Mouse (Mus musculus) MEL (cell line): Measurements from ENCODE around the gene Abhd12b. TPM values are rescaled to one million over a fixed set of nuclear protein-coding genes. Genes with fewer than 3 reads are reported as not detected.

Experiments used
- DNase-seq: peaks from one replicate; pipeline ENCODE4 v3.0.0; 2011; ENCODE audit warnings: low read depth, low spot score
- H3K27ac ChIP-seq: 2 replicates; pipeline ENCODE4 v1.5.1; 2012; ENCODE audit warnings: low read depth, mild to moderate bottlenecking, control low read depth, low read length, moderate library complexity; ENCODE audit not compliant: control insufficient read depth
- H3K27me3 ChIP-seq, 2 experiments: fragments of 150-350 bp in 1 of 2; sonication (generic) in 1 of 2; 2 replicates each; pipeline ENCODE4 v1.6.1; 2012; ENCODE audit warnings: low read length in 2 of 2, mild to moderate bottlenecking in 2 of 2, improper control_type of control experiment in 1 of 2, moderate library complexity in 1 of 2; ENCODE audit not compliant: insufficient read depth in 2 of 2, control insufficient read depth in 1 of 2
- H3K36me3 ChIP-seq, 2 experiments: 2 replicates each; pipeline ENCODE4 v1.6.1; 2012 to 2014; ENCODE audit warnings: low read length in 2 of 2, improper control_type of control experiment in 1 of 2, inconsistent platforms in 1 of 2, mild to moderate bottlenecking in 1 of 2; ENCODE audit not compliant: insufficient read depth in 2 of 2, control insufficient read depth in 1 of 2
- H3K4me1 ChIP-seq, 2 experiments: fragments of 150-350 bp in 1 of 2; sonication (generic) in 1 of 2; 2 replicates each; pipeline ENCODE4 v1.6.1; 2012; ENCODE audit warnings: low read length in 2 of 2, improper control_type of control experiment in 1 of 2, mild to moderate bottlenecking in 1 of 2; ENCODE audit not compliant: insufficient read depth in 2 of 2, control insufficient read depth in 1 of 2
- H3K4me3 ChIP-seq, 2 experiments: fragments of 150-350 bp in 1 of 2; sonication (generic) in 1 of 2; 2 replicates each; pipeline ENCODE4 v1.5.1; 2012; ENCODE audit warnings: low read depth in 2 of 2, low read length in 2 of 2, mild to moderate bottlenecking in 2 of 2, moderate library complexity in 2 of 2, control low read depth in 1 of 2, improper control_type of control experiment in 1 of 2; ENCODE audit not compliant: control insufficient read depth in 1 of 2, insufficient read depth in 1 of 2
- H3K79me2 ChIP-seq: 2 replicates; pipeline ENCODE4 v1.6.1; 2012; ENCODE audit warnings: mild to moderate bottlenecking, low read length, moderate library complexity; ENCODE audit not compliant: control insufficient read depth, poor library complexity, insufficient read depth
- H3K9ac ChIP-seq: 2 replicates; pipeline ENCODE4 v1.6.1; 2012; ENCODE audit warnings: low read depth, mild to moderate bottlenecking, control low read depth, low read length, moderate library complexity; ENCODE audit not compliant: control insufficient read depth, poor library complexity, severe bottlenecking
- H3K9me3 ChIP-seq: fragments of 150-350 bp; sonication (generic); replicated peaks from 2 replicates; pipeline ENCODE4 v1.6.1; 2012; ENCODE audit warnings: mild to moderate bottlenecking, low read length, improper control_type of control experiment, moderate library complexity; ENCODE audit not compliant: insufficient read depth
- CHD2 ChIP-seq: IDR thresholded peaks from 2 replicates; pipeline ENCODE4 v1.6.1; 2011; ENCODE audit warnings: low read length, improper control_type of control experiment
- CTCF ChIP-seq, 3 experiments: IDR thresholded peaks in 2 of 3; conservative IDR thresholded peaks in 1 of 3; 2 replicates each; pipeline ENCODE4 v1.5.1; 2011 to 2012; ENCODE audit warnings: low read length in 3 of 3, low read depth in 2 of 3, mild to moderate bottlenecking in 2 of 3, improper control_type of control experiment in 1 of 3, inconsistent platforms in 1 of 3, mixed read lengths in 1 of 3, moderate library complexity in 1 of 3; ENCODE audit not compliant: control insufficient read depth in 1 of 3, insufficient read depth in 1 of 3, poor library complexity in 1 of 3, severe bottlenecking in 1 of 3
- E2F4 ChIP-seq: IDR thresholded peaks from 2 replicates; pipeline ENCODE4 v1.6.1; 2011; ENCODE audit warnings: low read depth, low read length, improper control_type of control experiment, borderline replicate concordance
- ELF1 ChIP-seq: IDR thresholded peaks from 2 replicates; pipeline ENCODE4 v1.6.1; 2014; ENCODE audit warnings: low read depth, mild to moderate bottlenecking, inconsistent platforms, low read length, improper control_type of control experiment, moderate library complexity
- EP300 ChIP-seq, 2 experiments: IDR thresholded peaks; 2 replicates each; pipeline ENCODE4 v1.6.1; 2011; ENCODE audit warnings: improper control_type of control experiment in 2 of 2, low read length in 2 of 2, low read depth in 1 of 2, mild to moderate bottlenecking in 1 of 2
- ETS1 ChIP-seq: IDR thresholded peaks from 2 replicates; pipeline ENCODE4 v1.6.1; 2012; ENCODE audit warnings: low read depth, mild to moderate bottlenecking, inconsistent platforms, low read length, improper control_type of control experiment, moderate library complexity
- GABPA ChIP-seq: IDR thresholded peaks from 2 replicates; pipeline ENCODE4 v1.6.1; 2012; ENCODE audit warnings: low read depth, mild to moderate bottlenecking, inconsistent platforms, low read length, improper control_type of control experiment, moderate library complexity
- HCFC1 ChIP-seq: IDR thresholded peaks from 2 replicates; pipeline ENCODE4 v1.6.1; 2012; ENCODE audit warnings: low read depth, mild to moderate bottlenecking, inconsistent platforms, low read length, improper control_type of control experiment, moderate library complexity
- JUND ChIP-seq: IDR thresholded peaks from 2 replicates; pipeline ENCODE4 v1.6.1; 2011; ENCODE audit warnings: low read depth, mild to moderate bottlenecking, improper control_type of control experiment, low read length
- MAZ ChIP-seq: IDR thresholded peaks from 2 replicates; pipeline ENCODE4 v1.6.1; 2012; ENCODE audit warnings: low read depth, mild to moderate bottlenecking, inconsistent platforms, low read length, improper control_type of control experiment
- MXI1 ChIP-seq: IDR thresholded peaks from 2 replicates; pipeline ENCODE4 v1.6.1; 2011; ENCODE audit warnings: mild to moderate bottlenecking, low read depth, low read length, improper control_type of control experiment
- MYB ChIP-seq: IDR thresholded peaks from 2 replicates; pipeline ENCODE4 v1.6.1; 2011; ENCODE audit warnings: mild to moderate bottlenecking, low read depth, low read length, improper control_type of control experiment
- MYC ChIP-seq: IDR thresholded peaks from 2 replicates; pipeline ENCODE4 v1.6.1; 2011; ENCODE audit warnings: low read depth, mild to moderate bottlenecking, low read length, improper control_type of control experiment, moderate library complexity
- POLR2AphosphoS2 ChIP-seq: IDR thresholded peaks from 2 replicates; pipeline ENCODE4 v1.6.1; 2011; ENCODE audit warnings: low read length, improper control_type of control experiment
- POLR2AphosphoS5 ChIP-seq: IDR thresholded peaks from 2 replicates; pipeline ENCODE4 v1.6.1; 2012; ENCODE audit warnings: low read depth, borderline replicate concordance, mild to moderate bottlenecking, inconsistent platforms, low read length, moderate library complexity, mixed read lengths
- RCOR1 ChIP-seq: IDR thresholded peaks from 2 replicates; pipeline ENCODE4 v1.6.1; 2012; ENCODE audit warnings: low read depth, mild to moderate bottlenecking, inconsistent platforms, low read length, improper control_type of control experiment
- SMC3 ChIP-seq: IDR thresholded peaks from 2 replicates; pipeline ENCODE4 v1.6.1; 2011; ENCODE audit warnings: low read depth, low read length, improper control_type of control experiment
- TCF12 ChIP-seq: IDR thresholded peaks from 2 replicates; pipeline ENCODE4 v1.6.1; 2014; ENCODE audit warnings: low read depth, mild to moderate bottlenecking, inconsistent platforms, low read length, improper control_type of control experiment, moderate library complexity
- USF2 ChIP-seq, 2 experiments: IDR thresholded peaks; 2 replicates each; pipeline ENCODE4 v1.6.1; 2011 to 2012; ENCODE audit warnings: improper control_type of control experiment in 2 of 2, low read length in 2 of 2, borderline replicate concordance in 1 of 2, inconsistent platforms in 1 of 2, low read depth in 1 of 2, mild to moderate bottlenecking in 1 of 2; ENCODE audit not compliant: insufficient read depth in 1 of 2
- polyA plus RNA-seq, 2 experiments: library from polyadenylated mRNA; stranded (reverse) in 1 of 2; unstranded in 1 of 2; fragments of >175 nt in 1 of 2; fragments of >200 nt in 1 of 2; gene quantifications; 2 replicates each; pipeline versions ENCODE4 v1.2.1 to v1.2.4; 2012; ENCODE audit warnings: low replicate concordance in 2 of 2, low read depth in 1 of 2; ENCODE audit not compliant: insufficient read length in 2 of 2, insufficient read depth in 1 of 2, missing spikeins in 1 of 2
- total RNA-seq: library from RNA; depleted of rRNA; stranded (reverse); fragments of 300-350 nt; gene quantifications from 2 replicates; pipeline ENCODE4 v1.2.3, GENCODE M21; 2012

Gene Abhd12b
- total and polyA plus RNA-seq, 3 experiments: not detected

DNA sequence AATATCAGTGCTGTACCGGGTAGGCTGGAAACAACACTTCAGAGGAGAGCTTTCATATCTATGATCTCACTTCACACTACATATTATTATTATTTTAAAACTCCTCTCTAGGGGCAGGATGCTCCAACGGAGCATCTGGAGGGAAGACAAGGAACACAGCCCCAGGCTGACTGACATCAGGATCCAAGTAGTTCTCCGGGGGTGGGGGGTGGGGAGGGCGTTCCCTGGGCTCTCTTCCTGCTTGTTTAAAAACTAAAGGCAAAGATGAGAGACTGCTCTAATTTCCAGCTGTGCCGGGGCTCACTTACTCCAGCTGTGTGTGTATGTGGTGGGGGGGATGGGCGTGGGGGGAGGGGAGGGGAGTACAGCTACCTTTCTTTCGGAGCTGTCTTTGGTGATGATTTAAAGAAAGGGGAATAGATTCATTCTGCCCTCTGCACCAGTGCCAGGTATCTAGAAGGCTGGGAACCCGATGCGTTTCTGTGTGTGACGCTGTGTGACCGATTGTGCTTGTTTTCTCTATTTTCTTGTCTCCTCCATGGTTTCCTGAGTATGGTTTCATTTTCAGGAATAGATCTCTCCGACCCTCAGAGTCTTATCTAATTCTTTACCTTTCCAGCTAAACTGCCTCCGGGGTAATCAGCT, 5.8 kb upstream of the Abhd12b start:
- DNase-seq: no peak
- Histone ChIP-seq H3K4me3 (peak overlapping the region in 1 of 2 experiments; percentile 42; a peak in 2 of 4 replicates), H3K36me3 (no peaks in the 10 kb centered on the region)

DNA sequence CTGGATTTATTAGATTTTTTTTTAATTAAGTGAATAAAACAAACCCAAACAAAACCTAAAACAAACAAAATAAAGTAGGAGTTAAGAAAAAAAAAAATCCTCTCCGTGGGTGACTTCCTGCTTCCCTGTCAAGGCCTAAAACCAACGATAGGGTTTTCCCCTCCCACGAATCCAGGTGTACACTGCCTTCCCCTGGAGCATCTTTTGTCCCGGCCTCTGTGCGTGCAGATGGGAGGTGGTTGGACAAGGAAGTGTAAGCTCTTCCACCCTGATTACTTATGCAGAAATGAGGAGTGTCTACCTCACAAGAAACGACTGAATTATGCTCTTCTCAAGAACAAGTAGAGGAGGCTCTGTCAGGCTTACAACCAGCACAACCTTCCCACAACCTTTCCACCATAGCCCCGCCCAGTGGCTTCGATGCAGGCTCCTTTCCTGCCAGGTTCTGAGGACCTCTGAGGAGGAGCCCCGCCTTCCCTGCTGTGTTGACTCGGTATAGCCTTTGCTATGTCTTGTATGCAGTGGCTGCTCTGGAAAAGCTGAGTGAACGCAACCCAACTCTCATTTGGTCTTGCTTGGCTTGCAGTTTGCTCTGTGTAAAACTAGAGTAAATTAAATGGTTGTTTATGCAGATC, 5.2 kb upstream of the Abhd12b start:
- Histone ChIP-seq H3K9ac (no peak overlapping the region), H3K4me1 (peaks cover 0 to 5% of the 10 kb centered on the region in 2 experiments; a peak in 2 of 4 replicates), H3K4me3 (peak overlapping the region in 1 of 2 experiments; percentile 42; a peak in 2 of 4 replicates), H3K79me2 (no peaks in the 10 kb centered on the region), H3K27me3 (no peaks in the 10 kb centered on the region), H3K36me3 (no peaks in the 10 kb centered on the region), H3K9me3 (no peaks in the 10 kb centered on the region), H3K27ac (no peak overlapping the region)
- DNase-seq: no peak
- TF ChIP-seq ETS1: no peak
- no peak for TF ChIP-seq SMC3
- no peak for TF ChIP-seq CTCF (IDR thresholded peaks at IDR 0.05 in 2 of 3, conservative IDR thresholded peaks at IDR 0.05 in 1 of 3; ENCODE audit: control insufficient read depth in 1 of 3, insufficient read depth in 1 of 3, low read depth in 2 of 3, low read length in 3 of 3, poor library complexity in 1 of 3, severe bottlenecking in 1 of 3)
- TF ChIP-seq JUND: no peak
- no peak for TF ChIP-seq MYB
- TF ChIP-seq RCOR1: no peak
- TF ChIP-seq USF2 (IDR thresholded peaks at IDR 0.05; ENCODE audit: borderline replicate concordance in 1 of 2, insufficient read depth in 1 of 2, low read depth in 1 of 2, low read length in 2 of 2): no peak
- TF ChIP-seq MYC: no peak
- no peak for TF ChIP-seq HCFC1

More for the DNA sequence above, 5.8 kb upstream of the Abhd12b start:
- H3K4me1 ChIP-seq: peaks cover 0 to 5% of the 10 kb centered on the region in 2 experiments; a peak in 2 of 4 replicates
- no peak overlapping the region for H3K27ac ChIP-seq
- no peaks in the 10 kb centered on the region for H3K79me2 ChIP-seq
- H3K9ac ChIP-seq: no peak overlapping the region
- no peaks in the 10 kb centered on the region for H3K27me3 ChIP-seq
- TF ChIP-seq ELF1 (no peak), TCF12 (no peak), EP300 (IDR thresholded peaks at IDR 0.05; ENCODE audit: low read depth in 1 of 2, low read length in 2 of 2) (no peak), E2F4 (no peak), HCFC1 (no peak), ETS1 (no peak), MXI1 (no peak), MAZ (no peak), POLR2AphosphoS5 (no peak), CTCF (IDR thresholded peaks at IDR 0.05 in 2 of 3, conservative IDR thresholded peaks at IDR 0.05 in 1 of 3; ENCODE audit: control insufficient read depth in 1 of 3, insufficient read depth in 1 of 3, low read depth in 2 of 3, low read length in 3 of 3, poor library complexity in 1 of 3, severe bottlenecking in 1 of 3) (no peak), POLR2AphosphoS2 (no peak), CHD2 (no peak), GABPA (no peak)
- H3K9me3 ChIP-seq: no peaks in the 10 kb centered on the region
